Mouse (Mus musculus): ENCODE results near the gene Cdk2. TPM values are rescaled to one million over a fixed set of nuclear protein-coding genes. Genes with fewer than 3 reads are reported as not detected.

The Cdk2 gene
- total RNA-seq, 2 experiments from 2014 or later: 2.0 to 3.0 TPM

GRCm38 (mm10) chr10:128697072-128697725 lies 7.6 kb downstream of the Cdk2 start:
- no peak for DNase-seq (ENCODE audit: low spot score in 2 of 2)
- peak overlapping the region; percentile 93 for H3K27ac ChIP-seq

GRCm38 (mm10) chr10:128695992-128696807 lies 8.6 kb downstream of the Cdk2 start, which contains the start of gene Rab5b:
Rab5b (minus strand) TSS chr10:128696264.
- TF ChIP-seq CTCF (conservative IDR thresholded peaks at IDR 0.05): peak; percentile 13; the same call in 1 of the 2 replicates
- peak within 1 kb of the TSS; percentile 98 for H3K27ac ChIP-seq
- peak; percentile 98 to 100 for DNase-seq (ENCODE audit: low spot score in 2 of 2)
- peak within 1 kb of the TSS; percentile 90 for H3K4me3 ChIP-seq

More at GRCm38 (mm10) chr10:128697072-128697725, 7.6 kb downstream of the Cdk2 start:
- TF ChIP-seq CTCF (conservative IDR thresholded peaks at IDR 0.05): peak; percentile 26; the same call in 1 of the 2 replicates
- peak overlapping the region; percentile 49 for H3K4me3 ChIP-seq

GRCm38 (mm10) chr10:128695411-128695991 lies 9.3 kb downstream of the Cdk2 start:
- H3K27ac ChIP-seq: peak overlapping the region; percentile 98
- no peak for DNase-seq (ENCODE audit: low spot score in 2 of 2)
- H3K4me3 ChIP-seq: peak overlapping the region; percentile 90
- no peak for TF ChIP-seq CTCF (conservative IDR thresholded peaks at IDR 0.05)

- H3K27ac ChIP-seq: peak overlapping the region; percentile 89
- no peak for DNase-seq (ENCODE audit: low spot score in 2 of 2)
- H3K4me3 ChIP-seq: peak overlapping the region; percentile 69
- TF ChIP-seq CTCF (conservative IDR thresholded peaks at IDR 0.05): peak; percentile 93
Observed at GRCm38 (mm10) chr10:128674469-128675008, 30.3 kb downstream of the Cdk2 start.

- no peak for TF ChIP-seq CTCF (conservative IDR thresholded peaks at IDR 0.05)
- peak within 1 kb of the TSS; percentile 69 for H3K4me3 ChIP-seq
- peak within 1 kb of the TSS; percentile 89 for H3K27ac ChIP-seq
- peak; percentile 76 to 78 for DNase-seq (ENCODE audit: low spot score in 2 of 2)
Observed at GRCm38 (mm10) chr10:128673763-128674468, 30.9 kb downstream of the Cdk2 start, which contains the start of gene Suox. Suox (minus strand) TSS chr10:128674073.

- DNase-seq (ENCODE audit: low spot score in 2 of 2): no peak
- no peak overlapping the region for H3K4me3 ChIP-seq
- no peak overlapping the region for H3K27ac ChIP-seq
- no peak for TF ChIP-seq CTCF (conservative IDR thresholded peaks at IDR 0.05)
Observed at GRCm38 (mm10) chr10:128671148-128671547, 33.7 kb downstream of the Cdk2 start.

- peak; percentile 56 to 67 for DNase-seq (ENCODE audit: low spot score in 2 of 2)
- H3K27ac ChIP-seq: peak overlapping the region; percentile 94
- peak overlapping the region; percentile 83 for H3K4me3 ChIP-seq
- TF ChIP-seq CTCF (conservative IDR thresholded peaks at IDR 0.05): no peak
Observed at GRCm38 (mm10) chr10:128668790-128669672, 35.8 kb downstream of the Cdk2 start.

GRCm38 (mm10) chr10:128665806-128666205 lies 39.0 kb downstream of the Cdk2 start:
- no peak for TF ChIP-seq CTCF (conservative IDR thresholded peaks at IDR 0.05)
- no peak overlapping the region for H3K27ac ChIP-seq
- DNase-seq (ENCODE audit: low spot score in 2 of 2): no peak
- no peak overlapping the region for H3K4me3 ChIP-seq

GRCm38 (mm10) chr10:128665307-128665706 lies 39.5 kb downstream of the Cdk2 start:
- TF ChIP-seq CTCF (conservative IDR thresholded peaks at IDR 0.05): no peak
- DNase-seq (ENCODE audit: low spot score in 2 of 2): no peak
- no peak overlapping the region for H3K27ac ChIP-seq
- H3K4me3 ChIP-seq: no peak overlapping the region

- TF ChIP-seq CTCF (conservative IDR thresholded peaks at IDR 0.05): no peak
- DNase-seq (ENCODE audit: low spot score in 2 of 2): no peak
- Histone ChIP-seq H3K4me3 (no peak overlapping the region), H3K27ac (no peak overlapping the region)
Observed at GRCm38 (mm10) chr10:128664808-128665207, 40.0 kb downstream of the Cdk2 start.

Measured in layer of hippocampus, adult 2 months (tissue).